ENCODE assay signal across 30 mouse cellular contexts in the genomic region with DNA sequence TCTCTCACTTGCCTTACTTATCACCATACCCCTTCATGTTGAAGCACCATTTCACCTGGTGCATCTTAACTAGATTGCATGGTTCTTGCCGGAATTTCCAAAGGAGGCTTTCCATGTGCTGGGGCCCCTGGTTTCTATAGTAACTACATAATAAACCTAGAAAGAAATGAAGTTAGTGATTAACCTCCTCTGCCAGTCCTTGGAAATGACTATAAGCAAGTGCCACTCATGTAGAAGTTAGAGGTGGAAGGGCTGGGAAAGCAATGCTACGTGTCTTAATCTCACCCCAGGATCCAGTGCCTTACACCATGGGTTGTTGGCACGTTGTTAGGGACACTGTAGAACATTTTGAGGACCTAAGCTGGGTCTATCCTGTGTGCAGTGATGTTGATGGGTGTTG. TPM values are rescaled to one million over a fixed set of nuclear protein-coding genes. Genes with fewer than 3 reads are reported as not detected.
DNase-seq lines count a peak whose midpoint lies in the region; ATAC-seq and TF ChIP-seq lines count a peak whose summit lies in the region.
"Had no signal": no experiment of that assay in that cellular context is flagged by ENCODE, and none has a peak within 500 bp of the region (broad histone marks: within the 10 kb centered on the region; RNA-seq: fewer than 3 reads in every experiment).

No protein-coding gene starts in this region.

- H3K4me3 ChIP-seq in kidney, adult 2 months (ENCODE audit: insufficient read depth, low read depth, low read length) = no peak overlapping the region
- no peak overlapping the region for H3K4me3 ChIP-seq in kidney, postnatal 0 days (replicated peaks; ENCODE audit: low read depth, low read length)
- no peak overlapping the region for H3K4me3 ChIP-seq in stomach, embryonic 16.5 days (replicated peaks; ENCODE audit: low read length)
- H3K4me3 ChIP-seq in layer of hippocampus, adult 2 months = no peak overlapping the region
- H3K4me3 ChIP-seq: embryonic facial prominence, embryonic 15.5 days; erythroblast, embryonic 14.5 days; forebrain, embryonic 10.5 days; heart, embryonic 12.5 days; hindbrain, embryonic 10.5 days had no signal

- TF ChIP-seq POLR2A in kidney, adult 2 months (IDR thresholded peaks at IDR 0.05; ENCODE audit: low read depth, low read length) = no peak

- H3K9ac ChIP-seq in kidney, postnatal 0 days (ENCODE audit: low read depth, low read length) = no peak overlapping the region
- no peak overlapping the region for H3K9ac ChIP-seq in stomach, embryonic 16.5 days (ENCODE audit: low read length)
- H3K9ac ChIP-seq: embryonic facial prominence, embryonic 15.5 days; heart, embryonic 12.5 days had no signal

- H3K4me1 ChIP-seq in kidney, adult 2 months (ENCODE audit: control insufficient read depth, insufficient read depth, low read length) = peaks cover 3% of the 10 kb centered on the region; the same call in 1 of the 2 replicates
- H3K4me1 ChIP-seq in kidney, postnatal 0 days (replicated peaks; ENCODE audit: insufficient read depth, low read length) = no peaks in the 10 kb centered on the region
- no peaks in the 10 kb centered on the region for H3K4me1 ChIP-seq in stomach, embryonic 16.5 days (ENCODE audit: control insufficient read depth, insufficient read depth, low read length)
- H3K4me1 ChIP-seq: embryonic facial prominence, embryonic 15.5 days; forebrain, embryonic 10.5 days; heart, embryonic 12.5 days; hindbrain, embryonic 10.5 days had no signal

- H3K27ac ChIP-seq in kidney, adult 2 months (ENCODE audit: insufficient read depth, low read depth, low read length) = 0 out of 2 replicates have a peak overlapping the region, but pooled peaks have one; percentile 32
- peak overlapping the region; percentile 43 for H3K27ac ChIP-seq in kidney, postnatal 0 days
- H3K27ac ChIP-seq in stomach, embryonic 16.5 days (ENCODE audit: low read length) = peak overlapping the region; percentile 66
- H3K27ac ChIP-seq in layer of hippocampus, adult 2 months = no peak overlapping the region
- H3K27ac ChIP-seq: embryonic facial prominence, embryonic 15.5 days; forebrain, embryonic 10.5 days; hindbrain, embryonic 10.5 days had no signal

- no peaks in the 10 kb centered on the region for H3K9me3 ChIP-seq in kidney, postnatal 0 days (replicated peaks; ENCODE audit: low read length)
- no peaks in the 10 kb centered on the region for H3K9me3 ChIP-seq in stomach, embryonic 16.5 days (replicated peaks; ENCODE audit: control insufficient read depth, low read length)
- H3K9me3 ChIP-seq: embryonic facial prominence, embryonic 15.5 days; forebrain, embryonic 10.5 days; heart, embryonic 12.5 days; hindbrain, embryonic 10.5 days had no signal

- no peaks in the 10 kb centered on the region for H3K36me3 ChIP-seq in kidney, adult 2 months (ENCODE audit: control insufficient read depth, insufficient read depth, low read length)
- H3K36me3 ChIP-seq in kidney, postnatal 0 days (ENCODE audit: insufficient read depth, low read length) = no peaks in the 10 kb centered on the region
- no peaks in the 10 kb centered on the region for H3K36me3 ChIP-seq in stomach, embryonic 16.5 days (ENCODE audit: control insufficient read depth, insufficient read depth, low read length)
- H3K36me3 ChIP-seq: embryonic facial prominence, embryonic 15.5 days; forebrain, embryonic 10.5 days; heart, embryonic 12.5 days; hindbrain, embryonic 10.5 days had no signal

- 54% methylated on average over 3 of the region's 3 CpGs for WGBS in kidney, adult 2 months
- 42% methylated on average over 3 of the region's 3 CpGs for WGBS in kidney, postnatal 0 days
- WGBS in stomach, embryonic 16.5 days = 59% methylated on average over 3 of the region's 3 CpGs

- H3K4me2 ChIP-seq in kidney, postnatal 0 days (ENCODE audit: low read length) = no peak overlapping the region
- no peak overlapping the region for H3K4me2 ChIP-seq in stomach, embryonic 16.5 days (ENCODE audit: low read depth, low read length)
- H3K4me2 ChIP-seq: embryonic facial prominence, embryonic 15.5 days; heart, embryonic 12.5 days had no signal

- no peaks in the 10 kb centered on the region for H3K27me3 ChIP-seq in kidney, adult 2 months (replicated peaks; ENCODE audit: control insufficient read depth, insufficient read depth, low read length)
- no peaks in the 10 kb centered on the region for H3K27me3 ChIP-seq in kidney, postnatal 0 days (ENCODE audit: insufficient read depth, low read length)
- no peaks in the 10 kb centered on the region for H3K27me3 ChIP-seq in stomach, embryonic 16.5 days (ENCODE audit: control insufficient read depth, insufficient read depth, low read length)
- H3K27me3 ChIP-seq: embryonic facial prominence, embryonic 15.5 days had no signal

- ATAC-seq in kidney, postnatal 0 days (replicated peaks; ENCODE audit: low FRiP score, low read depth) = no peak
- ATAC-seq in stomach, embryonic 16.5 days (ENCODE audit: insufficient read depth, low FRiP score) = no peak
- ATAC-seq: forebrain, embryonic 16.5 days had no signal

- TF ChIP-seq CTCF in kidney, adult 2 months (conservative IDR thresholded peaks at IDR 0.05; ENCODE audit: insufficient read depth, insufficient read length, low read depth, low read length) = no peak
- no peak for TF ChIP-seq CTCF in kidney, postnatal 0 days (IDR thresholded peaks at IDR 0.05; ENCODE audit: low read depth)
- TF ChIP-seq CTCF in layer of hippocampus, adult 2 months (conservative IDR thresholded peaks at IDR 0.05) = no peak

- DNase-seq in kidney, adult 2 months = no peak
- no peak for DNase-seq in kidney, postnatal 14 days
- peak; percentile 30 for DNase-seq in kidney, postnatal 0 days (ENCODE audit: low spot score)
- no peak for DNase-seq in kidney, postnatal 10 days
- DNase-seq in frontal cortex, adult 2 months (ENCODE audit: extremely low spot score in 1 of 2, low spot score in 1 of 2) = no peak
- DNase-seq in layer of hippocampus, adult 2 months (ENCODE audit: low spot score in 2 of 2) = no peak
- DNase-seq: adrenal gland, postnatal 10 days; cerebellum, adult 11 months; cerebellum, adult 8-10 months; cerebellum, postnatal 14 days; embryo, embryonic 11 days; gastrocnemius, postnatal 25 days had no signal

RNA-seq across cellular contexts. Expression of a gene that starts 14.4 kb away (rescaled TPM):
- polyA plus RNA-seq in kidney, adult 2 months (2012; rRNA removed) = 0.22 and 0.31 TPM in 2 replicates
- 0.24 and 0.28 TPM in 2 replicates for polyA plus RNA-seq in kidney, postnatal 0 days (2015; fragmentation: Nextera tagmentation; extraction: Ambion mirVana)
- polyA plus RNA-seq in stomach, embryonic 16.5 days (2015; fragmentation: Nextera tagmentation; extraction: Ambion mirVana) = 213 and 226 TPM in 2 replicates
- 0.16 and 0.25 TPM in 2 replicates for polyA plus RNA-seq in frontal cortex, adult 2 months (2012; rRNA removed)
- total RNA-seq in layer of hippocampus, adult 2 months (2021) = not detected
- total RNA-seq: adrenal gland, postnatal 10 days; adrenal gland, postnatal 4 days; common myeloid progenitor, adult 5-6 weeks; gastrocnemius, adult 18-20 months; gastrocnemius, postnatal 25 days; granulocyte monocyte progenitor cell, adult 5-6 weeks; heart, adult 8-10 months had no signal
- polyA plus RNA-seq: C2C12; embryonic facial prominence, embryonic 11.5 days; erythroblast, embryonic 14.5 days; forebrain, embryonic 10.5 days; forebrain, embryonic 16.5 days; heart, embryonic 12.5 days; hindbrain, embryonic 10.5 days had no signal

RNA-seq across cellular contexts. Expression of a gene that starts 33.9 kb away (rescaled TPM):
- polyA plus RNA-seq in kidney, adult 2 months (2012; rRNA removed) = 29.7 and 32.8 TPM in 2 replicates
- 28.3 and 31.9 TPM in 2 replicates for polyA plus RNA-seq in kidney, postnatal 0 days (2015; fragmentation: Nextera tagmentation; extraction: Ambion mirVana)
- polyA plus RNA-seq in stomach, embryonic 16.5 days (2015; fragmentation: Nextera tagmentation; extraction: Ambion mirVana) = 29.8 and 37.1 TPM in 2 replicates
- polyA plus RNA-seq in frontal cortex, adult 2 months (2012; rRNA removed) = 39.9 and 40.8 TPM in 2 replicates
- total RNA-seq in layer of hippocampus, adult 2 months (2021) = 10 to 100 TPM; 52.9 to 56.2 TPM

RNA-seq across cellular contexts. Expression of a gene that starts 34.3 kb away (rescaled TPM):
- 30.8 and 38.3 TPM in 2 replicates for polyA plus RNA-seq in kidney, adult 2 months (2012; rRNA removed)
- 58.1 and 66.3 TPM in 2 replicates for polyA plus RNA-seq in kidney, postnatal 0 days (2015; fragmentation: Nextera tagmentation; extraction: Ambion mirVana)
- polyA plus RNA-seq in stomach, embryonic 16.5 days (2015; fragmentation: Nextera tagmentation; extraction: Ambion mirVana) = 44.8 and 52.1 TPM in 2 replicates
- 50.1 and 52.2 TPM in 2 replicates for polyA plus RNA-seq in frontal cortex, adult 2 months (2012; rRNA removed)
- 10 to 100 TPM; 49.1 to 51.0 TPM for total RNA-seq in layer of hippocampus, adult 2 months (2021)

RNA-seq across cellular contexts. Expression of a gene that starts 56.5 kb away (rescaled TPM):
- not detected in 2 replicates for polyA plus RNA-seq in kidney, adult 2 months (2012; rRNA removed)
- polyA plus RNA-seq in kidney, postnatal 0 days (2015; fragmentation: Nextera tagmentation; extraction: Ambion mirVana) = not detected in 2 replicates
- polyA plus RNA-seq in stomach, embryonic 16.5 days (2015; fragmentation: Nextera tagmentation; extraction: Ambion mirVana) = not detected in 2 replicates
- polyA plus RNA-seq in frontal cortex, adult 2 months (2012; rRNA removed) = not detected in 2 replicates
- not detected for total RNA-seq in layer of hippocampus, adult 2 months (2021)
- total RNA-seq: adrenal gland, postnatal 10 days; adrenal gland, postnatal 4 days; common myeloid progenitor, adult 5-6 weeks; gastrocnemius, adult 18-20 months; gastrocnemius, postnatal 25 days; granulocyte monocyte progenitor cell, adult 5-6 weeks; heart, adult 8-10 months; heart, postnatal 25 days; MEL had no signal
- polyA plus RNA-seq: brain, embryonic 14.5 days; C2C12; embryonic facial prominence, embryonic 11.5 days; embryonic facial prominence, embryonic 15.5 days; erythroblast, embryonic 14.5 days; forebrain, embryonic 10.5 days; forebrain, embryonic 16.5 days; heart, embryonic 12.5 days; heart, embryonic 16.5 days; hindbrain, embryonic 10.5 days had no signal

RNA-seq across cellular contexts. Expression of a gene that starts 57.6 kb away (rescaled TPM):
- 14.8 and 20.8 TPM in 2 replicates for polyA plus RNA-seq in kidney, adult 2 months (2012; rRNA removed)
- polyA plus RNA-seq in kidney, postnatal 0 days (2015; fragmentation: Nextera tagmentation; extraction: Ambion mirVana) = 11.5 and 15.2 TPM in 2 replicates
- 28.8 and 29.9 TPM in 2 replicates for polyA plus RNA-seq in stomach, embryonic 16.5 days (2015; fragmentation: Nextera tagmentation; extraction: Ambion mirVana)
- 59.6 and 63.7 TPM in 2 replicates for polyA plus RNA-seq in frontal cortex, adult 2 months (2012; rRNA removed)
- 10 to 100 TPM; 29.2 to 30.9 TPM for total RNA-seq in layer of hippocampus, adult 2 months (2021)

Comparison
In these comparisons a context has a peak if more than half of its experiments do, and no peak if none do; other contexts are left out.
1. RNA of a gene that starts 14.4 kb away (polyA plus RNA-seq): 213 to 226 TPM in stomach, embryonic 16.5 days; 0.22 to 0.31 TPM in kidney, adult 2 months, 0.24 to 0.28 TPM in kidney, postnatal 0 days and 0.16 to 0.25 TPM in frontal cortex, adult 2 months; every median in the first group is over 100 times any median in the second.